Mouse (Mus musculus) ES-Bruce4 (cell line): ENCODE data around the gene Hist3h2ba. TPM values are rescaled to one million over a fixed set of nuclear protein-coding genes. Genes with fewer than 3 reads are reported as not detected.

Experiments used
- H3K27ac ChIP-seq: 2 replicates; pipeline ENCODE4 v1.5.1; 2012; ENCODE audit warnings: low read length, inconsistent platforms; ENCODE audit not compliant: insufficient read depth
- H3K27me3 ChIP-seq: 2 replicates; pipeline ENCODE4 v1.6.1; 2012; ENCODE audit warnings: mild to moderate bottlenecking, low read length, inconsistent platforms; ENCODE audit not compliant: control insufficient read depth, poor library complexity, insufficient read depth, severe bottlenecking
- H3K36me3 ChIP-seq: 2 replicates; pipeline ENCODE4 v1.6.1; 2012; ENCODE audit warnings: inconsistent platforms, mild to moderate bottlenecking, low read length, moderate library complexity; ENCODE audit not compliant: control insufficient read depth, poor library complexity, insufficient read depth, severe bottlenecking
- H3K4me1 ChIP-seq: one replicate; pipeline ENCODE4 v1.8.1; 2011; ENCODE audit warnings: low read length; ENCODE audit not compliant: control insufficient read depth, insufficient read depth
- H3K4me3 ChIP-seq: 2 replicates; pipeline ENCODE4 v1.5.1; 2011; ENCODE audit warnings: low read depth, mild to moderate bottlenecking, low read length
- H3K9ac ChIP-seq: 2 replicates; pipeline ENCODE4 v1.6.1; 2012; ENCODE audit warnings: low read depth, mild to moderate bottlenecking, inconsistent platforms; ENCODE audit not compliant: poor library complexity, severe bottlenecking
- H3K9me3 ChIP-seq: replicated peaks from 2 replicates; pipeline ENCODE4 v1.6.1; 2012; ENCODE audit warnings: mild to moderate bottlenecking, low read length, inconsistent platforms; ENCODE audit not compliant: control insufficient read depth, poor library complexity, insufficient read depth, severe bottlenecking
- CTCF ChIP-seq: IDR thresholded peaks from one replicate; pipeline ENCODE4 v1.8.1; 2011; ENCODE audit warnings: low read depth, low read length
- EP300 ChIP-seq: IDR thresholded peaks from 2 replicates; pipeline ENCODE4 v1.6.1; 2011; ENCODE audit warnings: low read depth, low read length; ENCODE audit not compliant: insufficient read depth
- POLR2A ChIP-seq: IDR thresholded peaks from one replicate; pipeline ENCODE4 v1.8.1; 2011; ENCODE audit warnings: low read length; ENCODE audit not compliant: insufficient read depth
- polyA plus RNA-seq: library from polyadenylated mRNA; stranded (reverse); fragments of >200 nt; gene quantifications from 2 replicates; pipeline ENCODE4 v1.2.4, GENCODE M21; 2011; ENCODE audit warnings: low read depth; ENCODE audit not compliant: missing spikeins, insufficient read depth, insufficient read length

Gene Hist3h2ba
- polyA plus RNA-seq, 1 experiment, result 8.0 TPM

- TF ChIP-seq CTCF (no peak), POLR2A (no peak), EP300 (no peak)
- Histone ChIP-seq H3K27ac (no peak overlapping the region), H3K9ac (no peak overlapping the region), H3K36me3 (peaks cover 48% of the 10 kb centered on the region), H3K4me1 (no peaks in the 10 kb centered on the region), H3K4me3 (no peak overlapping the region), H3K9me3 (no peaks in the 10 kb centered on the region), H3K27me3 (no peaks in the 10 kb centered on the region)
Measured at GRCm38 (mm10) chr11:58985299-58985917, 36.7 kb downstream of the Hist3h2ba start.

DNA sequence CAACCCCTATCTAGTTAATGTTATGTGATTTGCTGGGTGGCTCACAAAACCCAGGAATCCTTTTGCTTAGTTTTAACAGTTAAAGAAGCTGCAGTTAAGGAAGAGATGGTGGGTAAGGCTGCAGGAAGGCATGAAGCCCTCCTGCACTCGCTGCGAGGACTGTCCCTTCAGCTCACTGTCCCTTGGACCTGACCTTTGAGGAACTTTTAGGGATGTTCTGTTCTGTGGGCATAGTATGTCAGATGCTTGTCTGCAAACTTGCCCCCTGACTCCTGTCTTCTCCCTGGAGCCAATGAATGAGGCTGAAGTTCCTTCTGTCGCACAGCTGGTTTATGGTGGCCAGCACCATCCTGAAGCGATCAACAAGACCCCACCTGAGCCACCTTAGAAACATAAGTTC is 40.4 kb downstream of the Hist3h2ba start:
- Histone ChIP-seq H3K9me3 (no peaks in the 10 kb centered on the region), H3K27me3 (no peaks in the 10 kb centered on the region), H3K9ac (no peak overlapping the region), H3K4me1 (no peaks in the 10 kb centered on the region), H3K36me3 (peaks cover 33% of the 10 kb centered on the region), H3K4me3 (no peak overlapping the region), H3K27ac (no peak overlapping the region)
- TF ChIP-seq CTCF (no peak), POLR2A (no peak)

DNA sequence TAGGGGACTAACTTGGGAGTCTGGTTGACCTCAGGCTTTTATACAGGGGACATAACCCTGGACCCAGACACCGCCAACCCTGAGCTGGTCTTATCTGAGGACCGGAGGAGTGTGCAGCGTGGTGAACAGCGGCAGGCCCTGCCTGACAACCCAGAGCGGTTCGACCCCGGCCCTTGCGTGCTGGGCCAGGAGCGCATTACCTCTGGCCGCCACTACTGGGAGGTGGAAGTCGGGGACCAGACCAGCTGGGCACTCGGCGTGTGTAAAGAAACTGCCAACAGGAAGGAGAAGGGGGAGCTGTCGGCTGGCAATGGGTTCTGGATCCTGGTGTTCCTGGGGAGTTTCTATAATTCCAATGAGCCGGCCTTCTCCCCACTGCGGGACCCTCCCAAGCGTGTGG is 41.4 kb downstream of the Hist3h2ba start:
- Histone ChIP-seq H3K4me1 (no peaks in the 10 kb centered on the region), H3K27ac (no peak overlapping the region), H3K27me3 (no peaks in the 10 kb centered on the region), H3K4me3 (peak overlapping the region; percentile 20), H3K36me3 (peaks cover 25% of the 10 kb centered on the region), H3K9me3 (no peaks in the 10 kb centered on the region), H3K9ac (no peak overlapping the region)
- TF ChIP-seq POLR2A (no peak), EP300 (no peak), CTCF (no peak)

GRCm38 (mm10) chr11:58990794-58991193 is 42.1 kb downstream of the Hist3h2ba start:
- no peak for TF ChIP-seq POLR2A
- no peak for TF ChIP-seq CTCF
- no peak for TF ChIP-seq EP300
- Histone ChIP-seq H3K4me1 (no peaks in the 10 kb centered on the region), H3K27me3 (no peaks in the 10 kb centered on the region), H3K9me3 (no peaks in the 10 kb centered on the region), H3K4me3 (no peak overlapping the region), H3K9ac (no peak overlapping the region), H3K27ac (no peak overlapping the region), H3K36me3 (peaks cover 19% of the 10 kb centered on the region)

DNA sequence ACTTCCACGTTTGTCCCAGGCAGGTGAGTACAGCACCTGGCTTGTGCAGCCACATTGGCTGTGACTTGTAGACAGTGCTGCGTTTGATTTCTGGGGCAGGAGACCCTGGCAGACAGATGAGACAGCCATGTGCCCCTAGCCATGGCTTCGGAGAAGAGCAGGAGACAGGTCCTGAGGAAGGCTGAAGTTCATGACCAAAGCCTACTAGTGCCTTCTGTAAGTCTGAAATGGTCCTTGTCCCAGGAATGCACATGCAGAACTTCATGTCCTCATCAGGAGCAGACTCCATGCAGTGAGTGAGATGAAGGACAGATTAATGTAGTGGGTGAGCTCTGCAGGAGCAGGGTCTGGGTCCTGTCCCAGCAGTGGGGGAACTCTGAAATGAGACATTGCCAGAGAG is 43.2 kb downstream of the Hist3h2ba start:
- no peaks in the 10 kb centered on the region for H3K9me3 ChIP-seq
- H3K4me1 ChIP-seq, result no peaks in the 10 kb centered on the region
- peaks cover 9% of the 10 kb centered on the region; the same call in 1 of the 2 replicates for H3K36me3 ChIP-seq
- no peaks in the 10 kb centered on the region for H3K27me3 ChIP-seq
- no peak for TF ChIP-seq CTCF
- no peak for TF ChIP-seq EP300
- no peak for TF ChIP-seq POLR2A
- H3K4me3 ChIP-seq, result no peak overlapping the region
- H3K27ac ChIP-seq, result no peak overlapping the region
- H3K9ac ChIP-seq, result no peak overlapping the region

- Histone ChIP-seq H3K4me1 (no peaks in the 10 kb centered on the region), H3K9me3 (no peaks in the 10 kb centered on the region), H3K36me3 (0 out of 2 replicates have a peak, but pooled peaks cover 3% of the 10 kb centered on the region), H3K9ac (no peak overlapping the region), H3K27ac (no peak overlapping the region), H3K4me3 (no peak overlapping the region), H3K27me3 (no peaks in the 10 kb centered on the region)
- TF ChIP-seq CTCF (no peak), EP300 (no peak), POLR2A (no peak)
Measured at GRCm38 (mm10) chr11:58993091-58993670, 44.5 kb downstream of the Hist3h2ba start.
